Mouse (Mus musculus): ENCODE data around the gene Apom.
A peak's percentile ranks its signal among the peaks of the same experiment; 100 is the strongest.

Apom gene

GRCm38 (mm10) chr17:35096597-35096996, 35.3 kb downstream of the Apom start:
- no peak for DNase-seq (ENCODE audit: low read depth, low spot score)

- no peak for DNase-seq (ENCODE audit: low read depth, low spot score)
Measured at GRCm38 (mm10) chr17:35094475-35095365, 37.1 kb downstream of the Apom start.

- DNase-seq (ENCODE audit: low read depth, low spot score), result no peak
Measured at GRCm38 (mm10) chr17:35092403-35093198, 39.2 kb downstream of the Apom start.

- no peak for DNase-seq (ENCODE audit: low read depth, low spot score)
Measured at GRCm38 (mm10) chr17:35090166-35090932, 41.5 kb downstream of the Apom start.

GRCm38 (mm10) chr17:35088825-35089644, 42.8 kb downstream of the Apom start, which contains the start of gene Abhd16a:
Abhd16a (plus strand) TSS chr17:35089263.
- DNase-seq (ENCODE audit: low read depth, low spot score), result peak; percentile 84

- no peak for DNase-seq (ENCODE audit: low read depth, low spot score)
Measured at GRCm38 (mm10) chr17:35088151-35088550, 43.7 kb downstream of the Apom start.

GRCm38 (mm10) chr17:35085208-35085865, 46.5 kb downstream of the Apom start, which contains the start of gene Ly6g6f:
Ly6g6f (minus strand) TSS chr17:35085610.
- no peak for DNase-seq (ENCODE audit: low read depth, low spot score)

GRCm38 (mm10) chr17:35083929-35084497, 47.8 kb downstream of the Apom start:
- no peak for DNase-seq (ENCODE audit: low read depth, low spot score)

GRCm38 (mm10) chr17:35082841-35083576, 48.8 kb downstream of the Apom start:
- no peak for DNase-seq (ENCODE audit: low read depth, low spot score)

GRCm38 (mm10) chr17:35080710-35081109, 51.1 kb downstream of the Apom start:
- DNase-seq (ENCODE audit: low read depth, low spot score), result no peak

GRCm38 (mm10) chr17:35080248-35080647, 51.6 kb downstream of the Apom start:
- no peak for DNase-seq (ENCODE audit: low read depth, low spot score)

- DNase-seq (ENCODE audit: low read depth, low spot score), result no peak
Measured at GRCm38 (mm10) chr17:35079778-35080177, 52.1 kb downstream of the Apom start.

Measured in WW6 (cell line).